Mouse (Mus musculus) CH12.LX (cell line): ENCODE measurements around the gene Fat3. TPM values are rescaled to one million over a fixed set of nuclear protein-coding genes. Genes with fewer than 3 reads are reported as not detected.

Experiments used
- DNase-seq: peaks from one replicate; pipeline ENCODE4 v3.0.0-alpha.2; 2013; ENCODE audit errors: extremely low read depth
- H3K27ac ChIP-seq: 2 replicates; pipeline ENCODE4 v1.5.1; 2012; ENCODE audit warnings: low read depth, mild to moderate bottlenecking, control low read depth, moderate library complexity; ENCODE audit not compliant: insufficient read depth
- H3K27me3 ChIP-seq: replicated peaks from 2 replicates; pipeline ENCODE3; 2012; ENCODE audit warnings: inconsistent platforms
- H3K36me3 ChIP-seq, 2 experiments: replicated peaks in 1 of 2; 2 replicates each; pipeline versions ENCODE3 to v1.6.1; 2012; ENCODE audit warnings: inconsistent platforms in 1 of 2, low read length in 1 of 2, mild to moderate bottlenecking in 1 of 2, mixed read lengths in 1 of 2, moderate library complexity in 1 of 2; ENCODE audit not compliant: control insufficient read depth in 1 of 2, insufficient read depth in 1 of 2
- H3K4me1 ChIP-seq, 2 experiments: 2 replicates each; pipeline ENCODE4 v1.6.1; 2012; ENCODE audit warnings: inconsistent platforms in 1 of 2, moderate library complexity in 1 of 2; ENCODE audit not compliant: insufficient read depth in 2 of 2, control insufficient read depth in 1 of 2
- H3K4me2 ChIP-seq: 2 replicates; pipeline ENCODE4 v1.6.1; 2012; ENCODE audit warnings: low read depth, mild to moderate bottlenecking, control low read depth; ENCODE audit not compliant: poor library complexity, insufficient read depth, severe bottlenecking
- H3K4me3 ChIP-seq, 3 experiments: fragments of 150-350 bp in 1 of 3; sonication (generic) in 1 of 3; replicated peaks in 1 of 3; 2 replicates each; pipeline versions ENCODE3 to v1.5.1; 2011 to 2012; ENCODE audit warnings: low read depth in 2 of 3, low read length in 2 of 3, mild to moderate bottlenecking in 2 of 3, moderate library complexity in 2 of 3, control low read depth in 1 of 3, improper control_type of control experiment in 1 of 3, inconsistent platforms in 1 of 3, mixed read lengths in 1 of 3; ENCODE audit not compliant: poor library complexity in 1 of 3
- H3K79me2 ChIP-seq: replicated peaks from 2 replicates; pipeline ENCODE4 v1.6.1; 2012; ENCODE audit warnings: mild to moderate bottlenecking, moderate library complexity; ENCODE audit not compliant: control insufficient read depth, poor library complexity, insufficient read depth, severe bottlenecking; ENCODE audit errors: extremely low read depth
- H3K9ac ChIP-seq: 2 replicates; pipeline ENCODE4 v1.6.1; 2012; ENCODE audit warnings: low read depth, mild to moderate bottlenecking, control low read depth, moderate library complexity; ENCODE audit not compliant: insufficient read depth
- H3K9me3 ChIP-seq: replicated peaks from 2 replicates; pipeline ENCODE3; 2012; ENCODE audit warnings: low read length, inconsistent platforms, mixed read lengths
- CTCF ChIP-seq, 2 experiments: IDR thresholded peaks in 1 of 2; conservative IDR thresholded peaks in 1 of 2; 2 replicates each; pipeline ENCODE4 v1.5.1; 2011 to 2012; ENCODE audit warnings: low read depth in 2 of 2, low read length in 2 of 2, improper control_type of control experiment in 1 of 2, inconsistent platforms in 1 of 2, mild to moderate bottlenecking in 1 of 2, moderate library complexity in 1 of 2
- EP300 ChIP-seq: IDR thresholded peaks from 2 replicates; pipeline ENCODE4 v1.6.1; 2011; ENCODE audit warnings: low read length, improper control_type of control experiment
- ETS1 ChIP-seq: conservative IDR thresholded peaks from 2 replicates; pipeline ENCODE4 v1.6.1; 2012; ENCODE audit warnings: low read depth, mild to moderate bottlenecking, inconsistent platforms, low read length, improper control_type of control experiment, moderate library complexity
- IRF4 ChIP-seq: IDR thresholded peaks from 2 replicates; pipeline ENCODE4 v1.6.1; 2014; ENCODE audit warnings: low read depth, mild to moderate bottlenecking, inconsistent platforms, low read length, improper control_type of control experiment
- JUN ChIP-seq: IDR thresholded peaks from 2 replicates; pipeline ENCODE4 v1.6.1; 2011; ENCODE audit warnings: low read depth, mild to moderate bottlenecking, low read length, improper control_type of control experiment, moderate library complexity; ENCODE audit not compliant: insufficient read depth
- MAZ ChIP-seq: IDR thresholded peaks from 2 replicates; pipeline ENCODE4 v1.6.1; 2012; ENCODE audit warnings: low read depth, mild to moderate bottlenecking, inconsistent platforms, low read length, improper control_type of control experiment, moderate library complexity
- NELFE ChIP-seq: IDR thresholded peaks from 2 replicates; pipeline ENCODE4 v1.6.1; 2011; ENCODE audit warnings: low read depth, low read length, improper control_type of control experiment
- NRF1 ChIP-seq: IDR thresholded peaks from 2 replicates; pipeline ENCODE4 v1.6.1; 2014; ENCODE audit warnings: low read depth, mild to moderate bottlenecking, inconsistent platforms, low read length, improper control_type of control experiment, moderate library complexity
- PAX5 ChIP-seq: IDR thresholded peaks from 2 replicates; pipeline ENCODE4 v1.6.1; 2012; ENCODE audit warnings: low read length, inconsistent platforms, mixed read lengths
- POLR2A ChIP-seq: IDR thresholded peaks from 2 replicates; pipeline ENCODE4 v1.6.1; 2011; ENCODE audit warnings: low read depth, mild to moderate bottlenecking, improper control_type of control experiment, low read length
- POLR2AphosphoS2 ChIP-seq: IDR thresholded peaks from 2 replicates; pipeline ENCODE4 v1.6.1; 2011; ENCODE audit warnings: low read depth, low read length, improper control_type of control experiment
- SIN3A ChIP-seq: IDR thresholded peaks from 2 replicates; pipeline ENCODE4 v1.6.1; 2012; ENCODE audit warnings: low read length, improper control_type of control experiment, inconsistent platforms
- SMC3 ChIP-seq: IDR thresholded peaks from 2 replicates; pipeline ENCODE4 v1.6.1; 2011; ENCODE audit warnings: low read depth, low read length, improper control_type of control experiment
- TBP ChIP-seq: conservative IDR thresholded peaks from 2 replicates; pipeline ENCODE4 v1.6.1; 2011; ENCODE audit warnings: low read depth, low read length, improper control_type of control experiment
- USF1 ChIP-seq: IDR thresholded peaks from 2 replicates; pipeline ENCODE4 v1.6.1; 2014; ENCODE audit warnings: low read depth, mild to moderate bottlenecking, inconsistent platforms, low read length, improper control_type of control experiment
- ZMIZ1 ChIP-seq: IDR thresholded peaks from 2 replicates; pipeline ENCODE4 v1.6.1; 2012; ENCODE audit warnings: low read depth, mild to moderate bottlenecking, inconsistent platforms, low read length, improper control_type of control experiment
- ZNF384 ChIP-seq: IDR thresholded peaks from 2 replicates; pipeline ENCODE4 v1.6.1; 2012; ENCODE audit warnings: low read depth, low read length, improper control_type of control experiment, inconsistent platforms
- dilution Hi-C: fragments of 300-500 bp; cut with MboI; formaldehyde crosslinking; loops from 2 replicates; pipeline ENCODE4 v1.14.3; 2020; ENCODE audit warnings: low sequenced_read_pairs; ENCODE audit not compliant: extremely low pct_unique_long_range_greater_than_20kb, extremely low pct_ligation_motif_present
- in situ Hi-C: fragments of 300-500 bp; cut with MboI; formaldehyde crosslinking; loops from 3 replicates; pipeline ENCODE4 v1.14.3; 2019; ENCODE audit warnings: low sequenced_read_pairs, low pct_ligation_motif_present, low pct_unique_long_range_greater_than_20kb, mixed read lengths
- polyA plus RNA-seq: library from polyadenylated mRNA; unstranded; fragments of >175 nt; gene quantifications from 2 replicates; pipeline ENCODE4 v1.2.1, GENCODE M21; 2012; ENCODE audit warnings: low read depth; ENCODE audit not compliant: insufficient read length
- total RNA-seq, 2 experiments: library from RNA; depleted of rRNA; stranded (reverse); fragments of 300-350 nt in 1 of 2; fragments of >200 nt in 1 of 2; gene quantifications; 2 replicates each; pipeline ENCODE4 v1.2.3; 2012 to 2014

The Fat3 gene
- total and polyA plus RNA-seq, 3 experiments: 0.03 to 0.07 TPM; not detected in 1

GRCm38 (mm10) chr9:16029066-16029465 lies 472.0 kb downstream of the Fat3 start:
- no peaks in the 10 kb centered on the region for H3K79me2 ChIP-seq
- no peaks in the 10 kb centered on the region for H3K9me3 ChIP-seq
- TF ChIP-seq EP300: no peak
- no peak for TF ChIP-seq POLR2A
- H3K27me3 ChIP-seq: no peaks in the 10 kb centered on the region
- H3K4me2 ChIP-seq: no peak overlapping the region
- no peak overlapping the region for H3K9ac ChIP-seq
- H3K4me1 ChIP-seq: peaks cover 0 to 15% of the 10 kb centered on the region in 2 experiments; a peak in 2 of 4 replicates
- H3K4me3 ChIP-seq: no peak overlapping the region
- dilution Hi-C loops: no loop called here
- no peak overlapping the region for H3K27ac ChIP-seq
- DNase-seq: no peak
- in situ Hi-C loops: no loop called here
- H3K36me3 ChIP-seq: no peaks in the 10 kb centered on the region

DNA sequence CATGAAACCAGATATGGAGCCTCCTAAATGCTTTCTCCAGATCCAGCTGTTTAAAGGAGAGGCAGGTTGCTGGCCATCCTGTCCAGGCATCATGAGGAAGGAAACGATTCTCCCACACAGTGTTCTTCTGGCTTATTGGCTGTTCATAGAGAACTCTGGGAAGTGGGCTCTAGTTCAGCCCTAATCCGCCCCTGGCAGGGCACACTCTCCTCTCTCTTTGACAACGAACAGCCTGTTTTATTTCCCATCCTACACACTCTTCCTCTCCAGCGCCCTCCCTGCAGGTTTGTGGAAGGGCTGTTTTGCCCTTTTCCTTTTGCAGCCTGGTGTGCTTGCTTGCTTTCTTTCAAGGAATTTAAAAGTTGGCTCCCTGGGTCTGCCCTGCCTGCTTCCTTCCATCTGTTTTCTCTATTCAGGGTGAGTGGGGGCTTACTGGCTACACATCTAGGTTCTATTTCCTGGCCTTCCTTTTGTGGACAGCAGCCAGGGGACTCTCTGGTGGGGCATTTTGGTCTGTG lies 472.6 kb downstream of the Fat3 start:
- H3K4me2 ChIP-seq: no peak overlapping the region
- no peak for TF ChIP-seq ZNF384
- no peak for TF ChIP-seq ETS1
- no peak for TF ChIP-seq NELFE
- no peak for TF ChIP-seq ZMIZ1
- TF ChIP-seq CTCF (conservative IDR thresholded peaks at IDR 0.05 in 1 of 2, IDR thresholded peaks at IDR 0.05 in 1 of 2; ENCODE audit: low read depth in 2 of 2, low read length in 2 of 2): no peak
- no peak for TF ChIP-seq IRF4
- TF ChIP-seq NRF1: no peak
- no peak for TF ChIP-seq SIN3A
- no peak for TF ChIP-seq USF1
- TF ChIP-seq POLR2AphosphoS2: no peak
- no peak for TF ChIP-seq JUN
- no peak for TF ChIP-seq TBP
- no peak for TF ChIP-seq MAZ
- TF ChIP-seq PAX5: no peak
- TF ChIP-seq SMC3: no peak

More for the DNA sequence above, 472.6 kb downstream of the Fat3 start:
- Histone ChIP-seq H3K79me2 (no peaks in the 10 kb centered on the region), H3K27me3 (no peaks in the 10 kb centered on the region), H3K9ac (no peak overlapping the region), H3K4me1 (peaks cover 0 to 15% of the 10 kb centered on the region in 2 experiments; a peak in 2 of 4 replicates), H3K9me3 (no peaks in the 10 kb centered on the region), H3K36me3 (no peaks in the 10 kb centered on the region), H3K27ac (no peak overlapping the region), H3K4me3 (no peak overlapping the region)
- dilution Hi-C loops: no loop called here
- no peak for DNase-seq
- in situ Hi-C loops: no loop called here
